Mouse (Mus musculus): ENCODE data around the gene Phc2. TPM values are rescaled to one million over a fixed set of nuclear protein-coding genes. Genes with fewer than 3 reads are reported as not detected.

Gene Phc2
- polyA plus RNA-seq, 1 experiment from 2014 or later, result 27.1 TPM

DNA sequence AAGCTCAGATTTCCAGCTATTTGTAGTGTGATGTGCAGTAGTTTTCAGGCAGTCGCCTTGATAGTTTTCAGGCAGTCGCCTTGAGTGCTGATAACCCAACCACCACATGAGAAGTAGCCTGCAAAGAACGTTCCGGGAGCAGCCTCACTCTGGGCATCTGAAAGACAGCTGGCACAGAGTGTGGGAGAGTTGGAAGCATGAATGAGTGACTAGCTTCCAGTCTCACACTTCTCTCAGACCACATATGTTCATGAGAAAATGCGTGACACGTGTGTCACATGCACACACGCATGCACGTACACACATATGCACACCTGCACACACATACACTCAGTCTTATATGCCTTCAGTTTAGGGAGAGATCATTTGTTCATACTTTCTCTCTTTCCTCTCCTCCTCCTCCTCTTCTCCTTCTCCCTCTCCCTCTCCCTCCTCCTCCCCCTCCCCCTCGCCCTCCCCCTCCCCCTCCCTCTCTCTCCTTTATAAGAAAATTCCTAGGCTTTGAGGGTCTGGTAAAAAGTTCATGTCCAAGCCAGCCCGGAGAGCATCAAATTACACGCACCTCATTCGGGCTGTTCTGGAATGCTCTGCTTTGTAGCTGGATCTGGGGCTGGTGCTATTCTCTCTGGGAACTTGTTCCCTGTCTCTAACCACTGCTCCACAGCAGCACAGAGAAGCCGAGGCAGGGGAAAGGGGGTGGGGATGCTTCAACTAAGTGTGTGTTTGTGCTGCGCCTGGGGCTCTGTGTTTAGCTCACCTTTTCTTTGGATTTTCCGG, 37.8 kb downstream of the Phc2 start:
- no peak overlapping the region for H3K9ac ChIP-seq (ENCODE audit: low read length)
- no peak overlapping the region for H3K4me3 ChIP-seq (ENCODE audit: low read depth, low read length)
- no peaks in the 10 kb centered on the region for H3K27me3 ChIP-seq (replicated peaks; ENCODE audit: control insufficient read depth, insufficient read depth, low read length)
- WGBS, result 53% methylated on average over 15 of the region's 15 CpGs
- no peaks in the 10 kb centered on the region for H3K36me3 ChIP-seq (ENCODE audit: control insufficient read depth, insufficient read depth, low read length)
- 0 out of 2 replicates have a peak overlapping the region, but pooled peaks have one; percentile 18 for H3K27ac ChIP-seq (ENCODE audit: low read depth)
- H3K9me3 ChIP-seq (ENCODE audit: control insufficient read depth, low read length), result no peaks in the 10 kb centered on the region
- H3K4me1 ChIP-seq (replicated peaks; ENCODE audit: control insufficient read depth, insufficient read depth, low read length), result peaks cover 68% of the 10 kb centered on the region
- no peak overlapping the region for H3K4me2 ChIP-seq (ENCODE audit: low read length)
- DNase-seq (ENCODE audit: low spot score), result no peak
- ATAC-seq (replicated peaks; ENCODE audit: low FRiP score, low TSS enrichment, low read depth), result no peak

DNA sequence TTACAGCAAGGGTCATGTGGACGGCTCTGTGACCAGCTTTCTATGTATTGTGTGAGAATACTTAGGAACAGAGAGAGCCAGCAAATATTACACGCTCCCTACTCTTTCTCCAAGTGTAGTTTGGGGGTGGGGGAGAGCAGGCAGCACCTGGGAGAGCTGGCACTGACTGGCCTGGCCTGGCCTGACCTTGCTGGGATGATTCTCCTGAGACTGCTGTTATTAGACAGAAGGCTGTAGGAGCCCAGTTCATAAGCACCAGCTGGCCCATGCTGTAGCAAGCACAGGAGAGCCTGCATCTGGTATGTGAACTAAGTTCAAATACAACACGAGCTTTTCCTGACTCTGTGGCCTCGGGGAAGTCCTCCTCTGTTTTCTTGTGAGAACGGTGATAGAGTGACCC, 38.7 kb downstream of the Phc2 start:
- no peak for ATAC-seq (replicated peaks; ENCODE audit: low FRiP score, low TSS enrichment, low read depth)

DNA sequence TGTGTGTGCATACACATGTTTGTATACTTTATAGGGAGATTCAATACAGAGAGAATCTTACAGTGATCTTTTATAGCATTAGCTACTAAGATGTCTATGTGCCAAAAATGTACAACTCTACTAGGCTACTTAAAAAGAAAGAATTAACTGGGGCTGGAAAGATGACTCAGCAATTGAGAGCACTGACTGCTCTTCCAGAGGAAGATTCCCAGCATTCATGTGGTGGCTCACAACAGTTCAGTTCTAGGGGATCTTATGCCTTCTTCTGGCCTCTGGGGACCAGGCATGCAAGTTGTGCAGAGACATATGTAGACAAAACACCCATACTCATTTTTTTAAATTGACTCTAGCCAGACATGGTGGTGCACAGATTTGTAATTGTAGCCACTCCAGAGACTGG, 39.8 kb downstream of the Phc2 start:
- ATAC-seq (replicated peaks; ENCODE audit: low FRiP score, low TSS enrichment, low read depth) (no peak), DNase-seq (ENCODE audit: low spot score) (no peak)
- no peaks in the 10 kb centered on the region for H3K36me3 ChIP-seq (ENCODE audit: control insufficient read depth, insufficient read depth, low read length)
- no peaks in the 10 kb centered on the region for H3K27me3 ChIP-seq (replicated peaks; ENCODE audit: control insufficient read depth, insufficient read depth, low read length)
- peaks cover 73% of the 10 kb centered on the region for H3K4me1 ChIP-seq (replicated peaks; ENCODE audit: control insufficient read depth, insufficient read depth, low read length)
- H3K9ac ChIP-seq (ENCODE audit: low read length), result no peak overlapping the region
- H3K4me2 ChIP-seq (ENCODE audit: low read length), result no peak overlapping the region
- no peak overlapping the region for H3K4me3 ChIP-seq (ENCODE audit: low read depth, low read length)
- no peak overlapping the region for H3K27ac ChIP-seq (ENCODE audit: low read depth)
- no peaks in the 10 kb centered on the region for H3K9me3 ChIP-seq (ENCODE audit: control insufficient read depth, low read length)

More for the DNA sequence above, 38.7 kb downstream of the Phc2 start:
- Histone ChIP-seq H3K4me2 (ENCODE audit: low read length) (no peak overlapping the region), H3K36me3 (ENCODE audit: control insufficient read depth, insufficient read depth, low read length) (no peaks in the 10 kb centered on the region), H3K9ac (ENCODE audit: low read length) (no peak overlapping the region), H3K4me1 (replicated peaks; ENCODE audit: control insufficient read depth, insufficient read depth, low read length) (peaks cover 75% of the 10 kb centered on the region), H3K4me3 (ENCODE audit: low read depth, low read length) (no peak overlapping the region), H3K9me3 (ENCODE audit: control insufficient read depth, low read length) (no peaks in the 10 kb centered on the region), H3K27ac (ENCODE audit: low read depth) (peak overlapping the region; percentile 18; the same call in 1 of the 2 replicates), H3K27me3 (replicated peaks; ENCODE audit: control insufficient read depth, insufficient read depth, low read length) (no peaks in the 10 kb centered on the region)
- WGBS, result 52% methylated on average over 5 of the region's 5 CpGs
- DNase-seq (ENCODE audit: low spot score), result no peak

DNA sequence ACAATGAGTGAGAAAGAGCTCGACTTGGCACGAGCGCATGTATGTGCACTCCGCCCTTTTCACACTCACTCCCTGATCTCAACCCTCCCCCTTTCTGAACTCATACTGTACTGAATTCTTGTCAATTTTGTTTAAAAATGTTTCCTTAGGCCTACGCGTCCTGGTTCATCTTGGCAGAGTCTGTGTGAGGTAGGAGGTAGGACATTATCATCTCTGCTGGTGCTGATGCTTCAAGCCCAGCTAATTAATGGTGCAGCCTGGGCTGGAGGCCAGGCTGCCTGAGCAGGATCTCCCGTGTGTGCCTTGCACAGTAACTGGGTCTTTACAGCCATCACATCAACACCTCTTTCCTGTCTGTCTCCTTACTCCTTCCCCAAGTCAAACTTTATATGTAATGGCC, 40.6 kb downstream of the Phc2 start:
- H3K9ac ChIP-seq (ENCODE audit: low read length), result no peak overlapping the region
- ATAC-seq (replicated peaks; ENCODE audit: low FRiP score, low TSS enrichment, low read depth) (no peak), DNase-seq (ENCODE audit: low spot score) (no peak)
- H3K9me3 ChIP-seq (ENCODE audit: control insufficient read depth, low read length), result no peaks in the 10 kb centered on the region
- H3K4me1 ChIP-seq (replicated peaks; ENCODE audit: control insufficient read depth, insufficient read depth, low read length), result peaks cover 64% of the 10 kb centered on the region
- H3K27ac ChIP-seq (ENCODE audit: low read depth), result no peak overlapping the region
- no peak overlapping the region for H3K4me2 ChIP-seq (ENCODE audit: low read length)
- no peaks in the 10 kb centered on the region for H3K36me3 ChIP-seq (ENCODE audit: control insufficient read depth, insufficient read depth, low read length)
- no peaks in the 10 kb centered on the region for H3K27me3 ChIP-seq (replicated peaks; ENCODE audit: control insufficient read depth, insufficient read depth, low read length)
- WGBS, result 70% methylated on average over 7 of the region's 7 CpGs
- no peak overlapping the region for H3K4me3 ChIP-seq (ENCODE audit: low read depth, low read length)

DNA sequence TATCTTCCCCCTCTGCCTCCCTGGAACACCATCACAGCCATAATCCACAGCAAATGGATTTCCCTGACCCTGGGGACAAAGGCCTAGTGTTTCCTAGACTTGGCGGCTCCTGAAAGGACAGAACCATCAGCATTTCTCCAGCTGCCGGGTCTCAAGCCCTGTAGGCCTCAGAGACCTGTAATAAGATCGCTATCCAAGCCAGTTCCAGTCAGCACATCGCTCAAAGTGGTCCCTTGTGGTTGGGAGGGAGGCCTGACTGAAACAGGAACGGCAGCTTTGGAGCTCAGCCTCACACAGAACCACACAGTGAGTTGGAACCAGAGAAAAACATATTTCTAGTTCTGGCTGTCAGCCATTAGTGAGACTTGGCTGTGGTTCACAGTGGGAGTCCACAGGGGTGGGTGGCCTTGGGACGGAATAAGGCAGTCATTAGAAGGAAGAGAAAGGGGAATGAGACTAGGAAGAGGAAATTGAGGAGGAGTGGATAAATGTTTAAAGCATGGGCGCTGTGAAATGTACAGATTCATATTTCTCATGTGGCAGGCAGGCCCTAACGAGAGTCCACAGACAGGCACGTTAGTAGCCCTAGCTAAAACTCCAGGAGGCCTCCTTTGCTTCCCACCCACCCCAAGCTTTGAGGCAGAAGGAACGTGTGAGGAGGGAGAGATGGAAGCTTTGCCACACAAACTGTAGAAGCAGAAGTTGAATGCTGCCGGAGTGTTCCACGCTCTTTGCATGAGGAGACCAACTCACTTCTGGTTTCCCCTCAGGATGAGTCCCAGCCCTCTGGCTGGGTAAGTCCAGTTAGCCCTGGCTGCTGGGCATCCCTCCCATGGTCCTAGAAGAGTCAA, 43.7 kb downstream of the Phc2 start:
- DNase-seq (ENCODE audit: low spot score) (peak; percentile 69), ATAC-seq (replicated peaks; ENCODE audit: low FRiP score, low TSS enrichment, low read depth) (peak; percentile 72)
- H3K4me1 ChIP-seq (replicated peaks; ENCODE audit: control insufficient read depth, insufficient read depth, low read length), result peaks cover 36% of the 10 kb centered on the region

DNA sequence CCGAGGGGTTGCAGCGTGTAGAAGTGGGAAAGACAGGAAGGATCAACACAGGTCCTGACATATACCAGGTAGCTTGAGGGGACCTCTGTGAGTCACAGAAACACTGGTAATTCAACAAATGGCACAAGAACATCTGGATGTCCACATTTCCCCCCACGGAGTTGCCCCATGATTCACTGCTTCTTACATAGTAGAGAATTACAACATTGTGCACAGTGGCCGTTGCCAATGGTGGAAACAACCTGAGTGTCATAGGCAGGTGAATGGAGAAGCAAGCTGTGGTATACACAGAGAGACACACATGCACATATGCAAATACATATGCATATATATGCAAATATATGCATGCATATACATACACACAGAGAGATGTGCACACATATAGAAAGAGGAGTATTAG, 45.4 kb downstream of the Phc2 start:
- Histone ChIP-seq H3K9ac (ENCODE audit: low read length) (no peak overlapping the region), H3K36me3 (ENCODE audit: control insufficient read depth, insufficient read depth, low read length) (no peaks in the 10 kb centered on the region), H3K27me3 (replicated peaks; ENCODE audit: control insufficient read depth, insufficient read depth, low read length) (no peaks in the 10 kb centered on the region), H3K9me3 (ENCODE audit: control insufficient read depth, low read length) (no peaks in the 10 kb centered on the region), H3K4me2 (ENCODE audit: low read length) (no peak overlapping the region), H3K27ac (ENCODE audit: low read depth) (no peak overlapping the region), H3K4me1 (replicated peaks; ENCODE audit: control insufficient read depth, insufficient read depth, low read length) (peaks cover 25% of the 10 kb centered on the region), H3K4me3 (ENCODE audit: low read depth, low read length) (no peak overlapping the region)
- WGBS, result 96% methylated on average over 4 of the region's 4 CpGs
- no peak for DNase-seq (ENCODE audit: low spot score)
- ATAC-seq (replicated peaks; ENCODE audit: low FRiP score, low TSS enrichment, low read depth), result no peak

More for the DNA sequence above, 43.7 kb downstream of the Phc2 start:
- Histone ChIP-seq H3K27me3 (replicated peaks; ENCODE audit: control insufficient read depth, insufficient read depth, low read length) (no peaks in the 10 kb centered on the region), H3K4me2 (ENCODE audit: low read length) (no peak overlapping the region), H3K9me3 (ENCODE audit: control insufficient read depth, low read length) (no peaks in the 10 kb centered on the region), H3K4me3 (ENCODE audit: low read depth, low read length) (no peak overlapping the region), H3K27ac (ENCODE audit: low read depth) (peak overlapping the region; percentile 88), H3K9ac (ENCODE audit: low read length) (no peak overlapping the region; the same call in 1 of the 2 replicates), H3K36me3 (ENCODE audit: control insufficient read depth, insufficient read depth, low read length) (no peaks in the 10 kb centered on the region)
- 39% methylated on average over 12 of the region's 12 CpGs for WGBS

DNA sequence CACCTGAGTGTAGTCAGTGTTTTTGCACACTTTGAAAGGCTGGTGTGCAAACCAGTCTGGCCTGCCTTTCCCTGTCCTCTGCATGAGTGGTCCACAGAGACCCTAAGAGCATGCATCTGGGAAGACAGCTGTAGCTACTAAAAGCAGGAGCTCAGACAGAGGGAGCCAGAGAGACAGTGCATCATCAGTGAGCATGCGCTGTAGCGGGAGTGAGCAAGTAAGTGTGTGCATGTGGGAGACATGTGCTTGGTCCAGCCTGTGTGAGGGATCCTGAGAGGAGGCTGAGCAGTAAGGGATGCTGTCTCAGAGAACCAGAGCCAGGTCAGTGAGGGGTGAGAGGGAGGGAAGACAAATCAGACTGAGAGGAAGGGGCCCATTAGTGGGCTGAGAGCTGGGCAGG, 46.0 kb downstream of the Phc2 start:
- no peak overlapping the region for H3K27ac ChIP-seq (ENCODE audit: low read depth)
- WGBS, result 56% methylated on average over 2 of the region's 2 CpGs
- no peak overlapping the region for H3K4me3 ChIP-seq (ENCODE audit: low read depth, low read length)
- ATAC-seq (replicated peaks; ENCODE audit: low FRiP score, low TSS enrichment, low read depth) (no peak), DNase-seq (ENCODE audit: low spot score) (no peak)
- H3K4me1 ChIP-seq (replicated peaks; ENCODE audit: control insufficient read depth, insufficient read depth, low read length), result peaks cover 21% of the 10 kb centered on the region
- no peaks in the 10 kb centered on the region for H3K36me3 ChIP-seq (ENCODE audit: control insufficient read depth, insufficient read depth, low read length)
- H3K4me2 ChIP-seq (ENCODE audit: low read length), result no peak overlapping the region
- no peaks in the 10 kb centered on the region for H3K27me3 ChIP-seq (replicated peaks; ENCODE audit: control insufficient read depth, insufficient read depth, low read length)
- no peaks in the 10 kb centered on the region for H3K9me3 ChIP-seq (ENCODE audit: control insufficient read depth, low read length)
- no peak overlapping the region for H3K9ac ChIP-seq (ENCODE audit: low read length)

DNA sequence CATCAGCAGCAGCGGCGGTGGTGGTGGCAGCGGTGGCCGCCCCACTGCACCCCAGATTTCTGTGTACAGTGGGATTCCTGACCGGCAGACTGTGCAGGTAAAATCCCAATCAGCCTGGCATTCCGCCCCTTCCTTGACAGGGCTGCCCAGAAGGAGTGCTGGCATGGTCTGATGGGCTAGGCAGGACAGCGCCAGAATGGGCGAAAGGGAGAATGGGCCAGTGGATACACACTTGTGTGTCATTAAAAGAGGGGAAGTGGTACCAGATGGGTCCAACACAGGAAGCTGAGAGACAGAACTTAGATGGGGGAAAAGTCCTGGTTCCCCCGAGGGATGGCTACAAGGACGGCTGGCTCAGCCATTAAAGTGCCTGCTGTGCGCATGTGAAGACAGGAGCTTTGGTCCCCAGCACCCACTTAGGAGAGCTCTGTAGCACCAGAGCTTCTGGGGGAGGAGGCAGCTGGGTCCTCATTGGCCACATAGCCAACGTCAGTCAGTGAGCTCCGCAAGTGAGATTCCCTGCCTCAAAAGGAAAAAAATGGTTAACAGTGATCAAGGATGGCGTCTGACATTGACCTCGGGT, 50.7 kb downstream of the Phc2 start:
- no peak for DNase-seq (ENCODE audit: low spot score)
- H3K27me3 ChIP-seq (replicated peaks; ENCODE audit: control insufficient read depth, insufficient read depth, low read length), result no peaks in the 10 kb centered on the region
- no peak for ATAC-seq (replicated peaks; ENCODE audit: low FRiP score, low TSS enrichment, low read depth)
- no peak overlapping the region for H3K9ac ChIP-seq (ENCODE audit: low read length)
- H3K36me3 ChIP-seq (ENCODE audit: control insufficient read depth, insufficient read depth, low read length), result 0 out of 2 replicates have a peak, but pooled peaks cover 3% of the 10 kb centered on the region
- no peak overlapping the region for H3K27ac ChIP-seq (ENCODE audit: low read depth)
- no peaks in the 10 kb centered on the region for H3K4me1 ChIP-seq (replicated peaks; ENCODE audit: control insufficient read depth, insufficient read depth, low read length)
- no peaks in the 10 kb centered on the region for H3K9me3 ChIP-seq (ENCODE audit: control insufficient read depth, low read length)
- 85% methylated on average over 15 of the region's 15 CpGs for WGBS
- no peak overlapping the region for H3K4me3 ChIP-seq (ENCODE audit: low read depth, low read length)
- no peak overlapping the region for H3K4me2 ChIP-seq (ENCODE audit: low read length)
